Mouse (Mus musculus) liver, postnatal 0 days (tissue): ENCODE measurements around the gene Dcst2.

Experiments used
- CTCF ChIP-seq: sonication (generic); IDR thresholded peaks from 2 replicates; pipeline ENCODE4 v1.5.1; 2016; ENCODE audit warnings: antibody characterized with exemption, low read depth
- EP300 ChIP-seq: IDR thresholded peaks from 2 replicates; pipeline ENCODE4 v1.6.1; 2016; ENCODE audit warnings: antibody characterized with exemption, low read depth, mild to moderate bottlenecking

GRCm38 (mm10) chr3:89359630-89360029 lies 2.1 kb upstream of the Dcst2 start:
- no peak for TF ChIP-seq EP300
- TF ChIP-seq CTCF, result no peak
